Comparison of ENCODE assay signal across 17 mouse cellular contexts in the genomic region with DNA sequence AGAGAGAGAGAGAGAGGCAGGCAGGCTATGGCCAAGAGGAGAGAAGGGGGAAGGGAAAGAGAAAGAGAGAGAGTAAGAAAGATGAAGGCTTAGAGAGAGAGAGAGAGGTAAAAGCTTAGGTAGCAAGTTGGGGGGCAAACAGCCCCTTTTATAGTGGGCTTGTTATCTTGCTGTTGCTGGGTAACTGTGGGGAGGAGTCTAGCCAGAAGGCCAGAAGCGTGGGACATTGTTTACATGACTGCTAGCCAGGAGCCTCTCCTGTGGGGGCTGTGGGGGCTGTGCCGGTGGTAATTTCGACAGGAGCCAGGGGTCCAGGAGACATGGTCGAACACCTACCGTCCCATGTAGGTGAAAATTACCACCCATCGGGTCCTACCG.
A peak's percentile ranks its signal among the peaks of the same experiment; 100 is the strongest.
DNase-seq lines count a peak whose midpoint lies in the region; ATAC-seq and TF ChIP-seq lines count a peak whose summit lies in the region.
"Had no signal": no experiment of that assay in that cellular context is flagged by ENCODE, and none has a peak within 500 bp of the region (broad histone marks: within the 10 kb centered on the region; RNA-seq: fewer than 3 reads in every experiment).

No protein-coding gene starts in this region.

- TF ChIP-seq EP300 in liver, postnatal 0 days (IDR thresholded peaks at IDR 0.05; ENCODE audit: low read depth): no peak
- TF ChIP-seq EP300 in MEL (IDR thresholded peaks at IDR 0.05; ENCODE audit: low read depth in 1 of 2, low read length in 2 of 2): no peak

- peaks cover 13% of the 10 kb centered on the region for H3K4me1 ChIP-seq in heart, embryonic 15.5 days (replicated peaks)
- H3K4me1 ChIP-seq in heart, embryonic 10.5 days: peaks cover 16% of the 10 kb centered on the region
- H3K4me1 ChIP-seq in liver, embryonic 11.5 days (replicated peaks; ENCODE audit: control insufficient read depth, insufficient read depth, low read length): peaks cover 15% of the 10 kb centered on the region
- peaks cover 23% of the 10 kb centered on the region for H3K4me1 ChIP-seq in liver, postnatal 0 days (ENCODE audit: insufficient read depth)
- peaks cover 11 to 28% of the 10 kb centered on the region in 2 experiments for H3K4me1 ChIP-seq in MEL (ENCODE audit: control insufficient read depth in 1 of 2, insufficient read depth in 2 of 2, low read length in 2 of 2)
- H3K4me1 ChIP-seq in forebrain, embryonic 16.5 days (replicated peaks; ENCODE audit: control insufficient read depth, insufficient read depth, low read length): peaks cover 4% of the 10 kb centered on the region; the same call in 1 of the 2 replicates

- no peak for DNase-seq in heart, embryonic 10.5 days (ENCODE audit: low spot score)
- no peak for DNase-seq in liver, embryonic 11.5 days (ENCODE audit: low spot score)
- DNase-seq in liver, postnatal 0 days: no peak
- DNase-seq in MEL (ENCODE audit: low read depth, low spot score): peak; percentile 64
- peak; percentile 38 for DNase-seq in thymus, postnatal 25 days
- DNase-seq: gastrocnemius, postnatal 14 days; kidney, postnatal 25 days; layer of hippocampus, adult 9-11 months; lung, embryonic 14.5 days; retina, postnatal 1 day had no signal

- H3K9me3 ChIP-seq in heart, embryonic 15.5 days (replicated peaks): no peaks in the 10 kb centered on the region
- no peaks in the 10 kb centered on the region for H3K9me3 ChIP-seq in heart, embryonic 10.5 days
- no peaks in the 10 kb centered on the region for H3K9me3 ChIP-seq in liver, embryonic 11.5 days (ENCODE audit: control insufficient read depth, low read length)
- H3K9me3 ChIP-seq in liver, postnatal 0 days (ENCODE audit: low read length): no peaks in the 10 kb centered on the region
- no peaks in the 10 kb centered on the region for H3K9me3 ChIP-seq in MEL (replicated peaks; ENCODE audit: insufficient read depth, low read length)
- H3K9me3 ChIP-seq in forebrain, embryonic 16.5 days (ENCODE audit: control insufficient read depth, low read length): no peaks in the 10 kb centered on the region
- H3K9me3 ChIP-seq: forebrain, embryonic 12.5 days; intestine, embryonic 15.5 days; midbrain, embryonic 12.5 days; neural tube, embryonic 15.5 days had no signal

- no peaks in the 10 kb centered on the region; the same call in 1 of the 2 replicates for H3K79me2 ChIP-seq in MEL (ENCODE audit: control insufficient read depth, insufficient read depth, low read length, poor library complexity)

- H3K4me2 ChIP-seq in heart, embryonic 15.5 days: no peak overlapping the region
- peak overlapping the region; percentile 22 for H3K4me2 ChIP-seq in liver, embryonic 11.5 days
- no peak overlapping the region for H3K4me2 ChIP-seq in liver, postnatal 0 days (ENCODE audit: low read depth, low read length)
- H3K4me2 ChIP-seq in forebrain, embryonic 16.5 days (ENCODE audit: low read length): no peak overlapping the region
- H3K4me2 ChIP-seq: forebrain, embryonic 12.5 days; lung, embryonic 14.5 days; midbrain, embryonic 12.5 days; neural tube, embryonic 15.5 days had no signal

- no peak for TF ChIP-seq CTCF in liver, postnatal 0 days (IDR thresholded peaks at IDR 0.05; ENCODE audit: low read depth)
- TF ChIP-seq CTCF in MEL (IDR thresholded peaks at IDR 0.05 in 2 of 3, conservative IDR thresholded peaks at IDR 0.05 in 1 of 3; ENCODE audit: control insufficient read depth in 1 of 3, insufficient read depth in 1 of 3, low read depth in 2 of 3, low read length in 3 of 3, poor library complexity in 1 of 3, severe bottlenecking in 1 of 3): no peak

- no peaks in the 10 kb centered on the region for H3K36me3 ChIP-seq in heart, embryonic 15.5 days
- H3K36me3 ChIP-seq in heart, embryonic 10.5 days: no peaks in the 10 kb centered on the region
- no peaks in the 10 kb centered on the region for H3K36me3 ChIP-seq in liver, embryonic 11.5 days (ENCODE audit: control insufficient read depth, insufficient read depth, low read length)
- no peaks in the 10 kb centered on the region for H3K36me3 ChIP-seq in liver, postnatal 0 days (replicated peaks; ENCODE audit: insufficient read depth, low read length)
- peaks cover 0 to 32% of the 10 kb centered on the region in 2 experiments; a peak in 2 of 4 replicates for H3K36me3 ChIP-seq in MEL (ENCODE audit: control insufficient read depth in 1 of 2, insufficient read depth in 2 of 2, low read length in 2 of 2)
- no peaks in the 10 kb centered on the region for H3K36me3 ChIP-seq in forebrain, embryonic 16.5 days (ENCODE audit: control insufficient read depth, insufficient read depth)
- H3K36me3 ChIP-seq: forebrain, embryonic 12.5 days; intestine, embryonic 15.5 days; midbrain, embryonic 12.5 days; neural tube, embryonic 15.5 days had no signal

- H3K4me3 ChIP-seq in heart, embryonic 15.5 days: no peak overlapping the region
- no peak overlapping the region for H3K4me3 ChIP-seq in heart, embryonic 10.5 days
- H3K4me3 ChIP-seq in liver, embryonic 11.5 days (ENCODE audit: low read depth, low read length): no peak overlapping the region
- H3K4me3 ChIP-seq in liver, postnatal 0 days (ENCODE audit: low read depth, low read length): no peak overlapping the region
- peak overlapping the region; percentile 56 to 70 for H3K4me3 ChIP-seq in MEL (ENCODE audit: control insufficient read depth in 1 of 2, insufficient read depth in 1 of 2, low read depth in 2 of 2, low read length in 2 of 2)
- no peak overlapping the region for H3K4me3 ChIP-seq in forebrain, embryonic 16.5 days (replicated peaks; ENCODE audit: low read length)
- H3K4me3 ChIP-seq: forebrain, embryonic 12.5 days; intestine, embryonic 15.5 days; midbrain, embryonic 12.5 days; neural tube, embryonic 15.5 days had no signal

- no peak overlapping the region for H3K27ac ChIP-seq in heart, embryonic 15.5 days
- H3K27ac ChIP-seq in heart, embryonic 10.5 days: no peak overlapping the region
- H3K27ac ChIP-seq in liver, embryonic 11.5 days (ENCODE audit: low read depth, low read length): no peak overlapping the region
- no peak overlapping the region for H3K27ac ChIP-seq in liver, postnatal 0 days (ENCODE audit: low read depth)
- H3K27ac ChIP-seq in MEL (ENCODE audit: control insufficient read depth, low read depth, low read length): peak overlapping the region; percentile 26
- no peak overlapping the region for H3K27ac ChIP-seq in forebrain, embryonic 16.5 days (ENCODE audit: low read length)
- H3K27ac ChIP-seq: forebrain, embryonic 12.5 days; intestine, embryonic 15.5 days; macrophage; midbrain, embryonic 12.5 days; neural tube, embryonic 15.5 days had no signal

- no peak for ATAC-seq in heart, embryonic 15.5 days (replicated peaks; ENCODE audit: insufficient number of reproducible peaks, insufficient read depth, low FRiP score, low read depth)
- no peak for ATAC-seq in liver, embryonic 11.5 days (replicated peaks; ENCODE audit: low FRiP score)
- ATAC-seq in liver, postnatal 0 days: no peak
- ATAC-seq in forebrain, embryonic 16.5 days: no peak
- ATAC-seq: intestine, embryonic 15.5 days had no signal

- no peak for TF ChIP-seq RAD21 in MEL (IDR thresholded peaks at IDR 0.05; ENCODE audit: low read depth, low read length)

- 0 out of 2 replicates have a peak overlapping the region, but pooled peaks have one; percentile 8 for H3K9ac ChIP-seq in heart, embryonic 15.5 days
- H3K9ac ChIP-seq in liver, embryonic 11.5 days (ENCODE audit: low read depth, low read length): no peak overlapping the region
- no peak overlapping the region; the same call in 1 of the 2 replicates for H3K9ac ChIP-seq in liver, postnatal 0 days (replicated peaks)
- H3K9ac ChIP-seq in MEL (ENCODE audit: control insufficient read depth, low read depth, low read length, poor library complexity, severe bottlenecking): peak overlapping the region; percentile 64
- H3K9ac ChIP-seq in forebrain, embryonic 16.5 days (replicated peaks; ENCODE audit: low read depth, low read length): no peak overlapping the region
- H3K9ac ChIP-seq: forebrain, embryonic 12.5 days; intestine, embryonic 15.5 days; lung, embryonic 14.5 days; midbrain, embryonic 12.5 days; neural tube, embryonic 15.5 days had no signal

- no peaks in the 10 kb centered on the region for H3K27me3 ChIP-seq in heart, embryonic 15.5 days
- no peaks in the 10 kb centered on the region for H3K27me3 ChIP-seq in heart, embryonic 10.5 days (ENCODE audit: insufficient read depth, poor library complexity, severe bottlenecking)
- H3K27me3 ChIP-seq in liver, embryonic 11.5 days (replicated peaks; ENCODE audit: control insufficient read depth, insufficient read depth, low read length): no peaks in the 10 kb centered on the region; the same call in 1 of the 2 replicates
- no peaks in the 10 kb centered on the region for H3K27me3 ChIP-seq in liver, postnatal 0 days (ENCODE audit: insufficient read depth, low read length)
- H3K27me3 ChIP-seq in MEL (ENCODE audit: control insufficient read depth in 1 of 2, insufficient read depth in 2 of 2, low read length in 2 of 2): no peaks in the 10 kb centered on the region
- no peaks in the 10 kb centered on the region for H3K27me3 ChIP-seq in forebrain, embryonic 16.5 days (replicated peaks; ENCODE audit: control insufficient read depth, insufficient read depth, low read length)
- H3K27me3 ChIP-seq: intestine, embryonic 15.5 days; neural tube, embryonic 15.5 days had no signal

- 30% methylated on average over 7 of the region's 7 CpGs for WGBS in heart, embryonic 15.5 days
- 32% methylated on average over 7 of the region's 7 CpGs for WGBS in heart, embryonic 10.5 days
- 38% methylated on average over 7 of the region's 7 CpGs for WGBS in liver, embryonic 11.5 days
- 36% methylated on average over 7 of the region's 7 CpGs for WGBS in liver, postnatal 0 days (ENCODE audit: insufficient replicate concordance)
- 70% methylated on average over 7 of the region's 7 CpGs for WGBS in forebrain, embryonic 16.5 days

- peak in 1 of 2 experiments; percentile 25; a peak in 1 of 4 replicates for TF ChIP-seq POLR2A in MEL (IDR thresholded peaks at IDR 0.05; ENCODE audit: control insufficient read depth in 1 of 2, insufficient read depth in 1 of 2, low read depth in 1 of 2, low read length in 2 of 2, poor library complexity in 1 of 2)

TF ChIP-seq in MEL, 35 proteins besides CTCF, POLR2A, EP300 and RAD21:
- peak; percentile 72 for TF ChIP-seq GATA1 (IDR thresholded peaks at IDR 0.05; ENCODE audit: low read depth, low read length)
- TF ChIP-seq CHD1 (IDR thresholded peaks at IDR 0.05; ENCODE audit: low read depth, low read length): no peak
- peak; percentile 69 for TF ChIP-seq MAX (IDR thresholded peaks at IDR 0.05; ENCODE audit: low read length)
- TF ChIP-seq MAZ (IDR thresholded peaks at IDR 0.05; ENCODE audit: low read depth, low read length): peak; percentile 64
- TF ChIP-seq TBP (IDR thresholded peaks at IDR 0.05; ENCODE audit: low read depth, low read length): peak; percentile 77
- no peak for TF ChIP-seq MYB (IDR thresholded peaks at IDR 0.05; ENCODE audit: low read depth, low read length)
- peak; percentile 46; the same call in 1 of the 2 replicates for TF ChIP-seq SIN3A (IDR thresholded peaks at IDR 0.05; ENCODE audit: low read length)
TF ChIP-seq in MEL: peak in this region for 5.

Comparison
In these comparisons a context has a peak if more than half of its experiments do, and no peak if none do; other contexts are left out.
1. H3K4me3 ChIP-seq: peak in MEL (2 of 2); none in heart, embryonic 15.5 days (single experiment), heart, embryonic 10.5 days (single experiment), liver, embryonic 11.5 days (single experiment), liver, postnatal 0 days (single experiment) and forebrain, embryonic 16.5 days (single experiment).
2. H3K9ac ChIP-seq: peak in heart, embryonic 15.5 days (single experiment) and MEL (single experiment); none in liver, embryonic 11.5 days (single experiment), liver, postnatal 0 days (single experiment) and forebrain, embryonic 16.5 days (single experiment).
3. DNase-seq: peak in MEL (single experiment) and thymus, postnatal 25 days (single experiment); none in heart, embryonic 10.5 days (single experiment), liver, embryonic 11.5 days (single experiment) and liver, postnatal 0 days (single experiment).